Mouse (Mus musculus) limb, embryonic 14.5 days (tissue): ENCODE measurements around the gene Ccdc74a. TPM values are rescaled to one million over a fixed set of nuclear protein-coding genes. Genes with fewer than 3 reads are reported as not detected.

Experiments
- ATAC-seq: fragments of 200-750 bp; cut with Nextera tagmentation; 2 replicates; pipeline ENCODE4 v1.8.0; 2017; ENCODE audit warnings: low read depth, moderate number of reproducible peaks, moderate TSS enrichment; ENCODE audit not compliant: low FRiP score
- DNase-seq: peaks from one replicate; pipeline ENCODE4 v3.0.0-alpha.2; 2015; ENCODE audit warnings: low spot score
- H3K27ac ChIP-seq: fragments of 300-500 bp; sonication (generic); replicated peaks from 2 replicates; pipeline ENCODE4 v1.5.1; 2014; ENCODE audit warnings: low read depth, mild to moderate bottlenecking, low read length, moderate library complexity, mixed read lengths
- H3K27me3 ChIP-seq: fragments of 300-500 bp; sonication (generic); 2 replicates; pipeline ENCODE4 v1.6.1; 2014; ENCODE audit warnings: low read length, mixed read lengths; ENCODE audit not compliant: control insufficient read depth, insufficient read depth
- H3K36me3 ChIP-seq: fragments of 300-500 bp; sonication (generic); 2 replicates; pipeline ENCODE4 v1.6.1; 2014; ENCODE audit warnings: mild to moderate bottlenecking, low read length, moderate library complexity, mixed read lengths; ENCODE audit not compliant: control insufficient read depth, insufficient read depth
- H3K4me1 ChIP-seq: fragments of 300-500 bp; sonication (generic); 2 replicates; pipeline ENCODE4 v1.6.1; 2014; ENCODE audit warnings: antibody characterized with exemption, low read length, mixed read lengths; ENCODE audit not compliant: control insufficient read depth, insufficient read depth
- H3K4me2 ChIP-seq: fragments of 300-500 bp; sonication (generic); replicated peaks from 2 replicates; pipeline ENCODE4 v1.6.1; 2014; ENCODE audit warnings: low read depth, mild to moderate bottlenecking, low read length, moderate library complexity; ENCODE audit not compliant: severe bottlenecking
- H3K4me3 ChIP-seq: fragments of 300-500 bp; sonication (generic); replicated peaks from 2 replicates; pipeline ENCODE4 v1.5.1; 2014; ENCODE audit warnings: low read length
- H3K9ac ChIP-seq: fragments of 300-500 bp; sonication (generic); 2 replicates; pipeline ENCODE4 v1.6.1; 2014; ENCODE audit warnings: mild to moderate bottlenecking, low read depth, low read length, moderate library complexity; ENCODE audit not compliant: severe bottlenecking
- H3K9me3 ChIP-seq: fragments of 300-500 bp; sonication (generic); 2 replicates; pipeline ENCODE4 v1.6.1; 2016; ENCODE audit warnings: low read length; ENCODE audit not compliant: control insufficient read depth
- POLR2A ChIP-seq: fragments of 200-500 bp; IDR thresholded peaks from 2 replicates; pipeline ENCODE4 v1.8.0; 2012; ENCODE audit warnings: inconsistent platforms, mild to moderate bottlenecking, moderate library complexity, borderline replicate concordance; ENCODE audit not compliant: insufficient read depth, insufficient read length; ENCODE audit errors: extremely low read depth
- WGBS: fragments of 180-500 bp; shearing (Covaris S2); extraction: QIAGEN DNeasy Blood & Tissue Kit; methylation state at CpG from one replicate; pipeline ENCODE4 v1.1.7; 2014; 5-methylcytosine and 5-hydroxymethylcytosine counted together
- polyA plus RNA-seq, 2 experiments: library from polyadenylated mRNA; depleted of rRNA in 1 of 2; stranded (reverse) in 1 of 2; unstranded in 1 of 2; fragments of >200 nt; fragmentation: Nextera tagmentation in 1 of 2; extraction: Ambion mirVana in 1 of 2; gene quantifications; 2 replicates each; pipeline versions ENCODE4 v1.2.1 to v1.2.3; 2012 to 2014

Gene Ccdc74a
- polyA plus RNA-seq, 2 experiments = 6.5 to 8.9 TPM

GRCm38 (mm10) chr16:17626269-17626555, 20.1 kb upstream of the Ccdc74a start:
- Histone ChIP-seq H3K27ac (no peak overlapping the region), H3K9ac (no peak overlapping the region), H3K36me3 (peaks cover 87% of the 10 kb centered on the region), H3K4me3 (no peak overlapping the region), H3K9me3 (no peaks in the 10 kb centered on the region), H3K4me1 (no peaks in the 10 kb centered on the region), H3K4me2 (no peak overlapping the region), H3K27me3 (no peaks in the 10 kb centered on the region)
- ATAC-seq (no peak), DNase-seq (no peak)
- TF ChIP-seq POLR2A = no peak
- WGBS = 98% methylated on average over 5 of the region's 5 CpGs

DNA sequence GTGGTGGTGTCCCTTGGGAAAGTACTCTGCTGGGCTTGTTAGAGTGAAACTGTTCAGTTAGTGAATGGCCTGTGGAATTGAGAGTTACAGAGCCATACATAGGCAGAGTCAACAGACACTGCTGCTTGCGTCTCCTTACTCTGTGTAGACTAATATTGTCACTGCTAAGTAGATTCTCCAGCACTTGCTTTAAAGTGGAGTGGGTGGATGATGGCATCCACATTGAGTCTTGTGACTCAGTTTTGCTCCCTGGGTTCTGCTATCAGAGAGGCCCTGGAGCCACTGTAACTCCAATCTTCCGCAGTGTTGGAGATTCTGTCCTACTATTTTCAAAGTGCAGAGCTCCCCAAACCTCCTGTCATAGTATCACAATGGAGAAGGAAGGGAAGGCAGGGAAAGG, 13.7 kb upstream of the Ccdc74a start:
- Histone ChIP-seq H3K36me3 (peaks cover 82% of the 10 kb centered on the region), H3K9ac (no peak overlapping the region), H3K4me1 (no peaks in the 10 kb centered on the region), H3K9me3 (no peaks in the 10 kb centered on the region), H3K4me2 (no peak overlapping the region), H3K27ac (no peak overlapping the region), H3K27me3 (no peaks in the 10 kb centered on the region), H3K4me3 (no peak overlapping the region)
- no peak for TF ChIP-seq POLR2A
- DNase-seq = no peak
- 100% methylated on average over 2 of the region's 2 CpGs for WGBS
- no peak for ATAC-seq

- Histone ChIP-seq H3K27ac (no peak overlapping the region), H3K9ac (no peak overlapping the region), H3K9me3 (no peaks in the 10 kb centered on the region), H3K4me2 (no peak overlapping the region), H3K36me3 (peaks cover 80% of the 10 kb centered on the region), H3K27me3 (no peaks in the 10 kb centered on the region), H3K4me3 (no peak overlapping the region), H3K4me1 (no peaks in the 10 kb centered on the region)
- ATAC-seq (no peak), DNase-seq (no peak)
- 75% methylated on average over 8 of the region's 8 CpGs for WGBS
- TF ChIP-seq POLR2A = no peak
Observed at GRCm38 (mm10) chr16:17633481-17634181, 12.6 kb upstream of the Ccdc74a start.

- WGBS = 86% methylated on average over 2 of the region's 2 CpGs
- Histone ChIP-seq H3K36me3 (peaks cover 78% of the 10 kb centered on the region), H3K9ac (no peak overlapping the region), H3K27me3 (no peaks in the 10 kb centered on the region), H3K4me3 (no peak overlapping the region), H3K4me1 (no peaks in the 10 kb centered on the region), H3K4me2 (no peak overlapping the region), H3K9me3 (no peaks in the 10 kb centered on the region), H3K27ac (no peak overlapping the region)
- ATAC-seq (no peak), DNase-seq (no peak)
- TF ChIP-seq POLR2A = no peak
Observed at GRCm38 (mm10) chr16:17636904-17637303, 9.4 kb upstream of the Ccdc74a start.

DNA sequence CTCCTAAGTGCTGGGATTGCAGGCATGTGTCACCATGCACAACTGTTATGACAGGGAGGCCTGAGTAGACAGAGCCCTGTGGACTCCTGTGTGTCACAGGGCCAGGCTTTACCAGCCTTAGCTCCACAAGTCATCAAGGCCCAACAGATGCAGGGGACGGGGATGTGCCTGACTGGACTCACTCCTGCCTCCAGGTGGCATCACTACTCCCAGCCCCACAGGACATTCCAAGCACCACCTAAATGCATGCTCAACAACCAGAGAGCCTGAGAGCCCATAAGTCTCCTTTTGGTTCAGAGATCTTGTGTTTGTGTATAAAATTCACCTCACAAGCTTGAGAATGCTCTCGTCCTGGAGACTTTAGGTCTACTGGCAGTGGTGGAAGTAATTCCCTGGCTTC, 8.7 kb upstream of the Ccdc74a start:
- H3K27ac ChIP-seq = no peak overlapping the region
- WGBS = 69% methylated on average over 2 of the region's 2 CpGs
- no peaks in the 10 kb centered on the region for H3K9me3 ChIP-seq
- peaks cover 78% of the 10 kb centered on the region for H3K36me3 ChIP-seq
- no peak for DNase-seq
- H3K9ac ChIP-seq = no peak overlapping the region
- H3K4me3 ChIP-seq = no peak overlapping the region
- H3K27me3 ChIP-seq = no peaks in the 10 kb centered on the region
- ATAC-seq = no peak
- TF ChIP-seq POLR2A = no peak
- no peak overlapping the region for H3K4me2 ChIP-seq
- no peaks in the 10 kb centered on the region for H3K4me1 ChIP-seq
